Mouse (Mus musculus) cerebellum, adult 2 months (tissue): ENCODE results near the gene Fbxo21. TPM values are rescaled to one million over a fixed set of nuclear protein-coding genes. Genes with fewer than 3 reads are reported as not detected.

Source experiments
- DNase-seq, 2 experiments: peaks; one replicate each; pipeline ENCODE4 v3.0.0; 2021
- H3K27ac ChIP-seq: fragments of 200-500 bp; 2 replicates; pipeline ENCODE4 v1.5.1; 2012; ENCODE audit warnings: low read length, control low read depth, inconsistent platforms; ENCODE audit not compliant: insufficient read depth
- H3K27me3 ChIP-seq: fragments of 200-500 bp; 2 replicates; pipeline ENCODE4 v1.6.1; 2012; ENCODE audit warnings: inconsistent platforms, mild to moderate bottlenecking, low read length, moderate library complexity; ENCODE audit not compliant: control insufficient read depth, insufficient read depth
- H3K4me1 ChIP-seq: fragments of 200-500 bp; 2 replicates; pipeline ENCODE4 v1.6.1; 2011; ENCODE audit warnings: low read length; ENCODE audit not compliant: control insufficient read depth, insufficient read depth
- H3K4me3 ChIP-seq: fragments of 200-500 bp; replicated peaks from 2 replicates; pipeline ENCODE3; 2011; ENCODE audit warnings: mild to moderate bottlenecking, low read depth, low read length, control low read depth; ENCODE audit not compliant: insufficient read depth
- CTCF ChIP-seq: fragments of 200-500 bp; IDR thresholded peaks from 2 replicates; pipeline ENCODE4 v1.5.1; 2011; ENCODE audit warnings: low read depth, mild to moderate bottlenecking, control low read depth, low read length, moderate library complexity, borderline replicate concordance; ENCODE audit not compliant: insufficient read depth
- POLR2A ChIP-seq: fragments of 200-500 bp; IDR thresholded peaks from 2 replicates; pipeline ENCODE4 v1.6.1; 2011; ENCODE audit warnings: low read length, control low read depth, borderline replicate concordance; ENCODE audit not compliant: insufficient read depth
- WGBS: fragments of 180-500 bp; shearing (Covaris S2); methylation state at CpG from one replicate; pipeline ENCODE4 v1.1.7; 2018; 5-methylcytosine and 5-hydroxymethylcytosine counted together
- polyA plus RNA-seq: library from polyadenylated mRNA; depleted of rRNA; stranded (reverse); fragments of >200 nt; gene quantifications from 2 replicates; pipeline ENCODE4 v1.2.3, GENCODE M21; 2012

The Fbxo21 gene
- polyA plus RNA-seq, 1 experiment = 114 TPM

DNA sequence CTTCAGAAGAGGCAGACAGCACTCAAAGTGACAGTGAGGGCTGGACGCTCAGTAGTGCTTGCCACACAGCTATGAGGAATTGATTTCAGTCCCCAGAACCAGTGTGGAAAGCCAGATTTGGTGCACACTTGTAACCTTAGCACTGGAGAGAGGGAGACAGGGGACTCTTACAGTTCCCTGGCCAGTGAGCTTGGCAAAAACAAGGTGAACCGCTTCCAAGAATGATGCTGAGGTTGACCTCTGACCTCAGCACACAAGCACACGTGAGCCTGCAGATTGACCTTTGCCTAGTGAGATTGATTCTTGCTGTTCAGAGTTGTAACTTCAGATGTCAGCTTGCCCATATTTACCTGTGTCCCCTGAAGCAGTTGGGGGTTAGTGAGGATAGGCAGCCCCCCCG lies 9.8 kb downstream of the Fbxo21 start:
- DNase-seq = no peak
- H3K4me1 ChIP-seq = peaks cover 22% of the 10 kb centered on the region
- TF ChIP-seq CTCF (no peak), POLR2A (no peak)
- no peaks in the 10 kb centered on the region for H3K27me3 ChIP-seq
- no peak overlapping the region for H3K4me3 ChIP-seq
- no peak overlapping the region for H3K27ac ChIP-seq
- 64% methylated on average over 4 of the region's 4 CpGs for WGBS

GRCm38 (mm10) chr5:117987891-117988290 lies 11.4 kb downstream of the Fbxo21 start:
- 70% methylated on average over 3 of the region's 3 CpGs for WGBS
- Histone ChIP-seq H3K4me3 (no peak overlapping the region), H3K4me1 (peaks cover 21% of the 10 kb centered on the region), H3K27me3 (no peaks in the 10 kb centered on the region), H3K27ac (no peak overlapping the region)
- DNase-seq = no peak
- TF ChIP-seq CTCF = no peak

DNA sequence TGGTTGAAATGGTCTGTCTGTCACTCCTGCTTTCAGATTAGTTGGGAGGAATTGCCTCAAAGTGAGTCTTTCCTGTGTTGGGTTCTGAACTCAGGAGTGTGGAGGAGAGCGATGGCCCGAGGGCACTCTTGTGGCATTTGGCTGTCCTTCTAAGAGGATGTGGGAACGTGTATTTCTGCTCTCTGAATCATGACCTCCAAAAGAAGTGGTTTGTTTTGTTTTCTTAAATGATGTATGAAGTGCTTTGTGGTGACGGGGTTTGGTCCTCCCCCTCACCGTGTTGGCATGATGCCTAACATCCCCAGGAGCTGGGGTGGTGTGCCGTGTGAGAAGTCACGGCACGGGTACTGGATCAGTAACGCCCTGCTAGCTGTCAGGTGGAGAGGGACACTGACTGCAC lies 11.8 kb downstream of the Fbxo21 start:
- DNase-seq = no peak
- Histone ChIP-seq H3K4me3 (no peak overlapping the region), H3K27ac (no peak overlapping the region), H3K4me1 (peaks cover 20% of the 10 kb centered on the region), H3K27me3 (no peaks in the 10 kb centered on the region)
- TF ChIP-seq POLR2A = no peak
- no peak for TF ChIP-seq CTCF
- 52% methylated on average over 9 of the region's 9 CpGs for WGBS

DNA sequence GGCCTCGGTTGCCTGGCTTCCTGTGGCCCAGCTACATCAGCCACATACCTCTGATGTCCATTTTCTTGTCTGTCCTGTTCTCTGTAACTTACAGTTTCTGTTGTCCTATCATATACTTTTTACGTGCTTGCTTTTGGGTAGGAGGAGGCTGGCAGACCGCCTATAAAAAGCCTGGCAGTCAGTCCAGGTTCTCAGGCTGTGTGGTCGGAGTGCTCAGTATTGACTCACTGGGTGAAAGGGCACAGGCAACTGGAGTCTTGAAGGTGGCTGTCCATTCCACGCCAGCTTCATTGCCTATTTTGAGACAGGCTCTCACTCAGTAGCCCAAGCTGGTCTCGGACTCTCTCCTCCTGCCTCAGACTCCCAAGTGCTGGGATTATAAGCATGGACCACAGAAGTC lies 13.2 kb downstream of the Fbxo21 start:
- TF ChIP-seq POLR2A (no peak), CTCF (no peak)
- no peak overlapping the region for H3K27ac ChIP-seq
- no peak for DNase-seq
- no peaks in the 10 kb centered on the region for H3K27me3 ChIP-seq
- peaks cover 29% of the 10 kb centered on the region for H3K4me1 ChIP-seq
- no peak overlapping the region for H3K4me3 ChIP-seq
- 50% methylated on average over 6 of the region's 6 CpGs for WGBS

DNA sequence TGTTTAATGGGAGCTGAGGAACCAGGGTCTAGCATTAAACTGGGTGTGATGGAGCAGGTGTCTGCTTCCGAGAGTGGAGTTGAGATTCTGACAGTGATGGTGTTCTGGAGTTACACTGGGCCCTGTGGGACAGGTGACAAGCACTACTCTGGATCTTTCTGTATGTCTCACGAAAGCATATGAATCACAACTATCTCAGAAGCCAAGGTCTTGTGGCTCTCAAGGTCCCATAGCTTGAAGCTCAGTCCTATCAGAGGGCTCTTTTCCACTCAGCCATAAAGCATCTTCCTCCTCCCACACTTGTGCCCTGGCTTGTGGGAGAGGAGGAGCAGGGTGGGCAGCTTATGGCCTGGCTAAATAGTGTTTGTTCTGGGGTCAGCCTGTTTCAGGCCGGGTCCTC lies 14.4 kb downstream of the Fbxo21 start:
- no peak for TF ChIP-seq POLR2A
- TF ChIP-seq CTCF = no peak
- WGBS = 87% methylated on average over 3 of the region's 3 CpGs
- H3K27ac ChIP-seq = no peak overlapping the region
- no peaks in the 10 kb centered on the region for H3K27me3 ChIP-seq
- DNase-seq = no peak
- H3K4me3 ChIP-seq = no peak overlapping the region
- H3K4me1 ChIP-seq = peaks cover 30% of the 10 kb centered on the region

DNA sequence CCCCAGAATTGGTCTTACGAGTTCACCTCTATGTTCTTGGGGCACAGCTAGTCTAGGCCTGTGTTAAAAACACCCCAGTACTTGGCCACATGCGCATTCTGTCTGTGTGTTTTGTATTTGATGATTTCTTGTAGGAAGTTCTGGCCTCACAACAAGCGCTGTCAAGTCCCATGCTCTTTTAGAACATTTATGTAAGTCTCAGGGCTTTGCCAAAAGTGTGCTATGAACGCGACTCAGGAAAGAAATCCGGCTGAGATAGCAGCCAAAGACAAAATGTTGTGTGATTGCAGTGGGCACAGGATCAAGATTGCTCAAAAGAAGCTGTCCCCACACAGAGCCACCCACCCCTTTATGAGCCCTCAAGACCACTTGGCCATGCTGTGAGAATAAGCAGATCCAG lies 17.0 kb downstream of the Fbxo21 start:
- no peak for DNase-seq
- H3K27ac ChIP-seq = no peak overlapping the region
- no peak for TF ChIP-seq POLR2A
- no peak for TF ChIP-seq CTCF
- no peaks in the 10 kb centered on the region for H3K27me3 ChIP-seq
- H3K4me1 ChIP-seq = peaks cover 29% of the 10 kb centered on the region
- no peak overlapping the region for H3K4me3 ChIP-seq
- 33% methylated on average over 6 of the region's 6 CpGs for WGBS

- no peak for TF ChIP-seq POLR2A
- no peak for TF ChIP-seq CTCF
- WGBS = 11% methylated on average over 8 of the region's 8 CpGs
- no peak overlapping the region for H3K4me3 ChIP-seq
- H3K4me1 ChIP-seq = peaks cover 40% of the 10 kb centered on the region
- no peak overlapping the region for H3K27ac ChIP-seq
- no peaks in the 10 kb centered on the region for H3K27me3 ChIP-seq
- DNase-seq = peak; percentile 60 to 74
Observed at GRCm38 (mm10) chr5:117995372-117995901, 18.9 kb downstream of the Fbxo21 start.

DNA sequence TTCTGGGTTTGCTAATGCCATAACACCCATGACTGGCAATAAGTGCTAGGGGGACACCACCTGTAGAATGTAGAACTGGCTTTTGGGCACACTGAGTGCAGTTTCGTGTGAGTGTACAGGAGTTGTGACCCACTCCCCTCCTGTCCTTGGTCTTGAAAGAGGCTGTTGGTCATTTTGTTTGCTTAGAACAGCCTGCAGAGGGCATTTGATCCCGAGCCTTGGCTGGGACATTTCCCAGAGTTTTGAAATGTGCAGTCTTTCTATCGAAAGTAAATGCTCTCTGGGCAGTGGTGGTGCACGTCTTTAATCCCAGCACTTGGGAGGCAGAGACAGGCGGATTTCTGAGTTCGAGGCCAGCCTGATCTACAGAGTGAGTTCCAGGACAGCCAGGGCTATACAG lies 19.4 kb downstream of the Fbxo21 start:
- Histone ChIP-seq H3K27me3 (no peaks in the 10 kb centered on the region), H3K27ac (no peak overlapping the region), H3K4me3 (no peak overlapping the region), H3K4me1 (peaks cover 40% of the 10 kb centered on the region)
- no peak for TF ChIP-seq CTCF
- no peak for TF ChIP-seq POLR2A
- 78% methylated on average over 6 of the region's 6 CpGs for WGBS
- no peak for DNase-seq
